Mouse (Mus musculus): Measurements from ENCODE around the gene Sec14l1.

DNA sequence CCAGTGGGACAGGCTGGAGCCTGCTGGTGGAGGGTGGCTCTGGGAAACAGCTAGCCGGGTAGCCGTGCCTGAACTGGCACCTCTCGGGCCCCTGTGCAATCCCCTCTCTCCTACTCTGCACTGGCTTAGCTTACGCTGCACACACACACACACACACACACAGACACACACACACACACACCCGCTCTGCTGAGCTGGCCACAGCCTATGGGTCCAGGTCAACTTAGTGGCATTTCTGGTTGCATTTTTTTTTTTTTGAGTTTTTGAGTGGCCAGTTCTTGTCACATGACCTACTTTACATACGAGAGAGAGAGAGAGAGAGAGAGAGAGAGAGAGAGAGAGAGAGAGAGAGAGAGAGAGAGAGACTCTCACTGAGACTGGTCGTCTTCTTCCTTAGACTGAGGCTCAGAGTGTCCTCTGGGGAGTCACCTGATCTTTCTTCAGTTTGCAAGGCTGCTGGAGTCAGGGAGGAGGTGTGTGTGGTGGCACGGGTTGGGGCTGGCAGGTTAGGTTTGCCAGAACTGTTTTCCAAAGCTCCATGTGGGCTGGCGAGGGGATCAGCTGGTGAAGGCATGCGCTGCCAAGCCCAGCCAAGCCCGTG, 3.9 kb downstream of the Sec14l1 start:
- TF ChIP-seq GATA1 (IDR thresholded peaks at IDR 0.05; ENCODE audit: borderline replicate concordance, low read length) (no peak), FLI1 (IDR thresholded peaks at IDR 0.05; ENCODE audit: low read length) (no peak)
